Mouse (Mus musculus): Measurements from ENCODE around the gene Sox13. TPM values are rescaled to one million over a fixed set of nuclear protein-coding genes. Genes with fewer than 3 reads are reported as not detected.
A peak's percentile ranks its signal among the peaks of the same experiment; 100 is the strongest.

Sox13 gene
- total RNA-seq, 4 experiments from 2014 or later, result 4.0 to 8.7 (median 6.7) TPM

GRCm38 (mm10) chr1:133431133-133431532 lies 7.0 kb upstream of the Sox13 start:
- no peak for DNase-seq (ENCODE audit: low spot score in 2 of 2)

- no peak for DNase-seq (ENCODE audit: low spot score in 2 of 2)
Measured at GRCm38 (mm10) chr1:133424547-133425140, 467 bp upstream of the Sox13 start.

- DNase-seq (ENCODE audit: low spot score in 2 of 2), result no peak
Measured at GRCm38 (mm10) chr1:133423166-133423542, 1.0 kb downstream of the Sox13 start.

- no peak for DNase-seq (ENCODE audit: low spot score in 2 of 2)
Measured at GRCm38 (mm10) chr1:133422615-133423161, 1.5 kb downstream of the Sox13 start.

- DNase-seq (ENCODE audit: low spot score in 2 of 2), result no peak
Measured at GRCm38 (mm10) chr1:133421975-133422570, 2.1 kb downstream of the Sox13 start.

GRCm38 (mm10) chr1:133421061-133421460 lies 3.1 kb downstream of the Sox13 start:
- DNase-seq (ENCODE audit: low spot score in 2 of 2), result no peak

GRCm38 (mm10) chr1:133420491-133420890 lies 3.7 kb downstream of the Sox13 start:
- no peak for DNase-seq (ENCODE audit: low spot score in 2 of 2)

GRCm38 (mm10) chr1:133419178-133419834 lies 4.9 kb downstream of the Sox13 start:
- DNase-seq (ENCODE audit: low spot score in 2 of 2), result no peak

- DNase-seq (ENCODE audit: low spot score in 2 of 2), result peak; percentile 55 to 59
Measured at GRCm38 (mm10) chr1:133418164-133418800, 5.9 kb downstream of the Sox13 start.

- DNase-seq (ENCODE audit: low spot score in 2 of 2), result no peak
Measured at GRCm38 (mm10) chr1:133417539-133417938, 6.6 kb downstream of the Sox13 start.

- no peak for DNase-seq (ENCODE audit: low spot score in 2 of 2)
Measured at GRCm38 (mm10) chr1:133417113-133417512, 7.1 kb downstream of the Sox13 start.

- no peak for DNase-seq (ENCODE audit: low spot score in 2 of 2)
Measured at GRCm38 (mm10) chr1:133416472-133416871, 7.7 kb downstream of the Sox13 start.

- DNase-seq (ENCODE audit: low spot score in 2 of 2), result no peak
Measured at GRCm38 (mm10) chr1:133415505-133415904, 8.7 kb downstream of the Sox13 start.

GRCm38 (mm10) chr1:133415086-133415485 lies 9.1 kb downstream of the Sox13 start:
- no peak for DNase-seq (ENCODE audit: low spot score in 2 of 2)

GRCm38 (mm10) chr1:133412941-133413340 lies 11.2 kb downstream of the Sox13 start:
- peak in 1 of 2 experiments; percentile 58 for DNase-seq (ENCODE audit: low spot score in 2 of 2)

- no peak for DNase-seq (ENCODE audit: low spot score in 2 of 2)
Measured at GRCm38 (mm10) chr1:133411506-133412147, 12.6 kb downstream of the Sox13 start.

- DNase-seq (ENCODE audit: low spot score in 2 of 2), result no peak
Measured at GRCm38 (mm10) chr1:133409786-133410185, 14.4 kb downstream of the Sox13 start.

GRCm38 (mm10) chr1:133408880-133409516 lies 15.2 kb downstream of the Sox13 start:
- no peak for DNase-seq (ENCODE audit: low spot score in 2 of 2)

- no peak for DNase-seq (ENCODE audit: low spot score in 2 of 2)
Measured at GRCm38 (mm10) chr1:133408321-133408720, 15.9 kb downstream of the Sox13 start.

- no peak for DNase-seq (ENCODE audit: low spot score in 2 of 2)
Measured at GRCm38 (mm10) chr1:133407436-133407835, 16.7 kb downstream of the Sox13 start.

GRCm38 (mm10) chr1:133406614-133407013 lies 17.6 kb downstream of the Sox13 start:
- no peak for DNase-seq (ENCODE audit: low spot score in 2 of 2)
